Mouse (Mus musculus) cerebellum, adult 9-11 months (tissue): ENCODE results near the gene Fem1a.

Experiments
- DNase-seq: peaks from one replicate; pipeline ENCODE4 v3.0.0; 2022

The Fem1a gene

DNA sequence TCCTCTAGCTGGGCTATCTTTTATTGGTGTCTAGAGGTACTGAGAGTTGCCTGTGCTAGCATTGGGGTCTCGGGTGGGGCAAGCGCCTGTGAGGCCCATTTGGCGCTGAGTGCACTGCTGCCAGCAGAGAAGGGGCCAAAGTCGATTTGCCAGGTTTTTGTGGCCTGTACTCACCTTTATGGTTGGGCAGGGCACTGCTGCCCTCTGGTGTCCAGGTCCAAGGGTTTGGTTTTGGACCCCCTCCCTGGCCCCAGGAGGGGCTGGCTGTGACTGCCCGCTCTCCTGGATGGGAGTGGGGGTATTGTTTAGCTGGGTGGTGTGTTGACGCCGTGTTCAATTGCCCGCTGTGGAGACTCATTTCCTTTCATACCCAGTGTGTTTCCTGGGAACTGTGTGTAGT lies 49.2 kb downstream of the Fem1a start:
- DNase-seq: no peak

DNA sequence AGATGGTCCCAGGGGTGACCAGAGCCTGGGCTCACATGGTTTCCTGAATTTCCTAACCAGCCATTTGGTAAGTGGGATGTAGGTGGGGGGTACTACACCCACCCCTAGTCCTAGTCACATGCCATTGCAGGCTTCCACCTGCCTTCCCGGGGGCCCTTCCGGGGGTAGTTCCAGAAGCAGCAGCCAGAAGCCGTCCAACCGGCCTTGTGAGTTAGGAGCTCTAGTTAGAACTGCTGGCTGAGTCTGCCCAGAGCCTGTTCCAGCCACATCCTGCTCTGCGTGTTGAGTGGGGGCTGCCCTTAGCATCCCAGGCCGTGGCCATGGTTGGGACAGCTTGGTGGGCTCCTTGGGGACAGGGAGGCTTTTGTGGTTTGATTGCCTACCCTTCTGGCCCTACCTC lies 51.5 kb downstream of the Fem1a start:
- no peak for DNase-seq

DNA sequence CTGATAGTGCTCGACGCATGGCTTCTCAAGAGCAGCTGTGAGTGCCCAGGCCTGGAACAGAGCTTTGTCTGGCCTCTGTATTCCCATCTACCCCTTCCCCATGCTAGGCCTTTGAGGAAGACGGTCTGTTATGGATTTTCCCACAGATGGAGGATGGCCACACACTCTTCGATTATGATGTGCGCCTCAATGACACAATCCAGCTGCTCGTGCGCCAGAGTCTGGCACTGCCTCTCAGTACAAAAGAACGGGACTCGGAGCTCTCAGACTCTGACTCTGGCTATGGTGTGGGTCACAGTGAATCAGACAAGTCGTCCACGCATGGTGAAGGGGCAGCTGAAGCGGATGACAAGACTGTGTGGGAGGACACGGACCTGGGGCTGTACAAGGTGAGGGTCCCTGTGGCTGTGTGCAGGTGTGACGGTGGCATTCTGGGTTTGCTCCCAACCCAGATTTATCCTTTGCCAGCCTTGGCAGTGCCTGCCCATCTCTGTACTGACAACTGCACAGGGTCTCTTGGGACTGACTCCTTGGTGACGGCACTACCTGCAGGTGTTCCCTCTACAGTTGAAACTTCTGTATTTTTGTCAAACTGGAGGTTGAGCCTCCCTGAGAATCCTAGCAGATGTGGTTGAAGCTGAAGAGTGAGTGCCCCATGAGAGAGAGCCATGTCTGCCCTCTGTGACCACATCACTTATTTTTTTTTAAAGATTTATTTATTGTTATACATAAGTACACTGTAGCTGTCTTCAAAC lies 52.8 kb downstream of the Fem1a start:
- DNase-seq: no peak
